ENCODE assay signal across 8 mouse cellular contexts in genomic region chr10:119240722-119241089, GRCm38 (mm10). TPM values are rescaled to one million over a fixed set of nuclear protein-coding genes. Genes with fewer than 3 reads are reported as not detected.
DNase-seq lines count a peak whose midpoint lies in the region; ATAC-seq and TF ChIP-seq lines count a peak whose summit lies in the region.

No protein-coding gene starts in this region.

- H3K4me3 ChIP-seq in kidney, embryonic 15.5 days (replicated peaks): peak overlapping the region; percentile 75
- peak overlapping the region; percentile 75 to 88 for H3K4me3 ChIP-seq in ES-E14 (ENCODE audit: insufficient read depth in 1 of 2, low read depth in 1 of 2, low read length in 2 of 2, poor library complexity in 1 of 2, severe bottlenecking in 1 of 2)
- peak overlapping the region; percentile 97 for H3K4me3 ChIP-seq in forebrain, embryonic 12.5 days (replicated peaks)
- peak overlapping the region; percentile 83 for H3K4me3 ChIP-seq in limb, embryonic 15.5 days
- H3K4me3 ChIP-seq in stomach, embryonic 15.5 days (replicated peaks): peak overlapping the region; percentile 87

- H3K27ac ChIP-seq in kidney, embryonic 15.5 days: peak overlapping the region; percentile 99
- H3K27ac ChIP-seq in ES-E14 (ENCODE audit: insufficient read depth, low read depth, low read length, poor library complexity, severe bottlenecking): peak overlapping the region; percentile 78
- peak overlapping the region; percentile 98 for H3K27ac ChIP-seq in forebrain, embryonic 12.5 days
- H3K27ac ChIP-seq in limb, embryonic 15.5 days: peak overlapping the region; percentile 99
- peak overlapping the region; percentile 97 for H3K27ac ChIP-seq in stomach, embryonic 15.5 days

- peak overlapping the region; percentile 71 for H3K9ac ChIP-seq in kidney, embryonic 15.5 days
- H3K9ac ChIP-seq in ES-E14 (ENCODE audit: insufficient read depth, low read depth, low read length, poor library complexity, severe bottlenecking): peak overlapping the region; percentile 89
- H3K9ac ChIP-seq in forebrain, embryonic 12.5 days: peak overlapping the region; percentile 100
- peak overlapping the region; percentile 39 for H3K9ac ChIP-seq in limb, embryonic 15.5 days
- peak overlapping the region; percentile 37; the same call in 1 of the 2 replicates for H3K9ac ChIP-seq in stomach, embryonic 15.5 days

- H3K27me3 ChIP-seq in kidney, embryonic 15.5 days: no peaks in the 10 kb centered on the region
- no peaks in the 10 kb centered on the region for H3K27me3 ChIP-seq in forebrain, embryonic 12.5 days
- H3K27me3 ChIP-seq in limb, embryonic 15.5 days: no peaks in the 10 kb centered on the region
- H3K27me3 ChIP-seq in stomach, embryonic 15.5 days (replicated peaks): no peaks in the 10 kb centered on the region

- peaks cover 13% of the 10 kb centered on the region for H3K4me1 ChIP-seq in kidney, embryonic 15.5 days
- H3K4me1 ChIP-seq in ES-E14 (ENCODE audit: control insufficient read depth in 2 of 2, insufficient read depth in 2 of 2, low read length in 2 of 2, poor library complexity in 1 of 2): peaks cover 5 to 10% of the 10 kb centered on the region in 2 experiments; a peak in 3 of 4 replicates
- peaks cover 19% of the 10 kb centered on the region for H3K4me1 ChIP-seq in forebrain, embryonic 12.5 days
- peaks cover 10% of the 10 kb centered on the region for H3K4me1 ChIP-seq in limb, embryonic 15.5 days
- 0 out of 2 replicates have a peak, but pooled peaks cover 6% of the 10 kb centered on the region for H3K4me1 ChIP-seq in stomach, embryonic 15.5 days

- H3K36me3 ChIP-seq in kidney, embryonic 15.5 days: peaks cover 7% of the 10 kb centered on the region
- H3K36me3 ChIP-seq in ES-E14 (ENCODE audit: control insufficient read depth, insufficient read depth, low read length, poor library complexity, severe bottlenecking): peaks cover 5% of the 10 kb centered on the region
- H3K36me3 ChIP-seq in forebrain, embryonic 12.5 days (replicated peaks): peaks cover 7% of the 10 kb centered on the region; the same call in 1 of the 2 replicates
- H3K36me3 ChIP-seq in limb, embryonic 15.5 days: peaks cover 3% of the 10 kb centered on the region; the same call in 1 of the 2 replicates
- H3K36me3 ChIP-seq in stomach, embryonic 15.5 days: no peaks in the 10 kb centered on the region

- peak overlapping the region; percentile 68 for H3K4me2 ChIP-seq in kidney, embryonic 15.5 days
- H3K4me2 ChIP-seq in forebrain, embryonic 12.5 days: peak overlapping the region; percentile 77
- H3K4me2 ChIP-seq in limb, embryonic 15.5 days: peak overlapping the region; percentile 58
- peak overlapping the region; percentile 69 for H3K4me2 ChIP-seq in stomach, embryonic 15.5 days

- in situ Hi-C loops in ES-E14 (cut with MboI; ENCODE audit: low sequenced_read_pairs in 2 of 2, unreplicated experiment in 2 of 2): no loop called here

- ATAC-seq in kidney, embryonic 15.5 days (replicated peaks; ENCODE audit: low FRiP score): no peak
- ATAC-seq in forebrain, embryonic 12.5 days (ENCODE audit: low FRiP score): no peak; the same call in 1 of the 2 replicates
- no peak for ATAC-seq in limb, embryonic 15.5 days (ENCODE audit: insufficient number of reproducible peaks, low FRiP score, low TSS enrichment, low read depth)
- no peak for ATAC-seq in stomach, embryonic 15.5 days (ENCODE audit: insufficient read depth, low FRiP score, low read depth)

- WGBS in kidney, embryonic 15.5 days: 5% methylated on average over 9 of the region's 9 CpGs
- 2% methylated on average over 9 of the region's 9 CpGs for WGBS in forebrain, embryonic 12.5 days
- WGBS in limb, embryonic 15.5 days: 4% methylated on average over 9 of the region's 9 CpGs
- WGBS in stomach, embryonic 15.5 days: 7% methylated on average over 9 of the region's 9 CpGs

- DNase-seq in kidney, postnatal 4 days: no peak
- no peak for DNase-seq in ES-E14 (ENCODE audit: low read depth, low spot score)
- no peak for DNase-seq in T-cell, adult 2 months (ENCODE audit: low spot score)
- no peak for DNase-seq in thymus, postnatal 25 days

- no peaks in the 10 kb centered on the region for H3K9me3 ChIP-seq in kidney, embryonic 15.5 days (replicated peaks)
- H3K9me3 ChIP-seq in ES-E14 (ENCODE audit: control insufficient read depth, insufficient read depth, low read depth, low read length): no peaks in the 10 kb centered on the region
- no peaks in the 10 kb centered on the region for H3K9me3 ChIP-seq in forebrain, embryonic 12.5 days
- no peaks in the 10 kb centered on the region for H3K9me3 ChIP-seq in limb, embryonic 15.5 days
- H3K9me3 ChIP-seq in stomach, embryonic 15.5 days: no peaks in the 10 kb centered on the region

TF ChIP-seq in ES-E14, 5 proteins besides CTCF, POLR2A, EP300 and RAD21:
- no peak for TF ChIP-seq ZNF384 (IDR thresholded peaks at IDR 0.05; ENCODE audit: low read depth, low read length)
- no peak for TF ChIP-seq MAFK (IDR thresholded peaks at IDR 0.05; ENCODE audit: insufficient read depth, low read depth, low read length)
- no peak for TF ChIP-seq HCFC1 (IDR thresholded peaks at IDR 0.05; ENCODE audit: borderline replicate concordance, insufficient read depth, low read length)
- no peak for TF ChIP-seq ZC3H11A (IDR thresholded peaks at IDR 0.05; ENCODE audit: borderline replicate concordance, low read depth, low read length)
- TF ChIP-seq CHD2 (IDR thresholded peaks at IDR 0.05; ENCODE audit: low read depth, low read length): no peak

RNA-seq across cellular contexts. Expression of gene Cand1, which starts 0.9 kb away (rescaled TPM):
- 64.8 and 67.9 TPM in 2 replicates for polyA plus RNA-seq in kidney, embryonic 15.5 days (2015; fragmentation: Nextera tagmentation; extraction: Ambion mirVana)
- 95.6 and 122 TPM in 2 replicates for total RNA-seq in ES-E14 (2012; rRNA removed)
- polyA plus RNA-seq in forebrain, embryonic 12.5 days (2016; fragmentation: Nextera tagmentation; extraction: Ambion mirVana): 106 and 111 TPM in 2 replicates
- 45.3 and 49.8 TPM in 2 replicates for polyA plus RNA-seq in limb, embryonic 15.5 days (2015; fragmentation: Nextera tagmentation; extraction: Ambion mirVana)
- polyA plus RNA-seq in stomach, embryonic 15.5 days (2015; fragmentation: Nextera tagmentation; extraction: Ambion mirVana): 51.4 and 51.5 TPM in 2 replicates

Comparison
In these comparisons a context has a peak if more than half of its experiments do, and no peak if none do; other contexts are left out.
1. H3K9ac ChIP-seq: peak in every context shown above with its lines; median percentile 100 in forebrain, embryonic 12.5 days; 89 in ES-E14; 71 in kidney, embryonic 15.5 days; 39 in limb, embryonic 15.5 days; 37 in stomach, embryonic 15.5 days.